Mouse (Mus musculus): ENCODE results near the gene Snrnp35. TPM values are rescaled to one million over a fixed set of nuclear protein-coding genes. Genes with fewer than 3 reads are reported as not detected.
"Not testable (repeated sequence)": the region's sequence is repeated elsewhere in the genome, so short reads cannot be mapped to it uniquely, and the experiment has no call there.

Gene Snrnp35
- polyA plus RNA-seq, 1 experiment from 2014 or later = 26.3 TPM

DNA sequence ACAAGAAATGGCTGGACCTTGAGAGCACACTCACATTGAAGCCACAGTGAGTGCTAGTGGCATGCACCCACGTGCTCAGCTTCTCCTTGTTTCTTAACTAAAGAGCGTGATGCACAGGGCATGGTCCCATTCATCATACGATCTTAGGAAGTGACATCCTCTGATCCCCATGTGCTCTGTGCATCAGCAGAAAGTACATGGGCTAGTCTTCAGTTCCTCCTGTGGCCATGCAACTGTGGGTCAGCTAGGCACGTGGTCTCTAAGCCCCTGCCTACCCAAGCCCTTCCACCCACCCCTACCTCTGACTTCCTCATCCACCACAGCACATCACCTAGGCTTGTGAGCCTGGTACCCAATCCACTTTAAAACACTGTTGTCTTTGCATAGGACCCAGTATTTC lies 9.7 kb downstream of the Snrnp35 start:
- H3K9me3 ChIP-seq = no peaks in the 10 kb centered on the region
- no peak overlapping the region for H3K9ac ChIP-seq (replicated peaks)
- WGBS = 88% methylated on average over 4 of the region's 4 CpGs
- H3K4me3 ChIP-seq (replicated peaks) = no peak overlapping the region
- ATAC-seq = no peak
- peaks cover 9% of the 10 kb centered on the region; the same call in 1 of the 2 replicates for H3K4me1 ChIP-seq (replicated peaks)
- H3K36me3 ChIP-seq = peaks cover 54% of the 10 kb centered on the region
- no peaks in the 10 kb centered on the region for H3K27me3 ChIP-seq
- H3K4me2 ChIP-seq (replicated peaks) = no peak overlapping the region
- no peak overlapping the region for H3K27ac ChIP-seq

DNA sequence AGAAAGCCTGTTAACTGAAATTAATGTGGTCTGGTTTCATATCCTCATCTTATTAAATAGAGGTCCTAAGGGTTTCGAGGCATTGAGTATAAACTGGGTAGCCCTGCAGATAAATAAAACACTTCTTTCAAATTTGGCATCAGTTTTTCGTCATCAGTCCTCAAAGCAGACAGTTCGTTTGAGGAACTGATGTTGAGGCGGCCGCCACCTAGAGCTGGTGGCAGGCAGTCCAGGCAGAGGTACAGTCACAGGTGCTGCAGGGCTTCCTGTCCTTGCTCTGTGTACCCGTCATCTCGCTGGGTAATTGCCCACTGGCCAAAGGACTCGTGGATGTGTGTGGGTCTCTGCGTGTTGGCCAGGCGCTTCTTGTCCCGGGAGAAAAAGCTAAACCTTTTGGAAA lies 10.5 kb downstream of the Snrnp35 start:
- Histone ChIP-seq H3K36me3 (peaks cover 55% of the 10 kb centered on the region), H3K4me3 (replicated peaks) (no peak overlapping the region), H3K27me3 (no peaks in the 10 kb centered on the region), H3K4me2 (replicated peaks) (no peak overlapping the region), H3K9me3 (no peaks in the 10 kb centered on the region), H3K27ac (no peak overlapping the region), H3K9ac (replicated peaks) (no peak overlapping the region), H3K4me1 (replicated peaks) (peaks cover 9% of the 10 kb centered on the region; the same call in 1 of the 2 replicates)
- no peak for ATAC-seq
- WGBS = 92% methylated on average over 11 of the region's 11 CpGs

DNA sequence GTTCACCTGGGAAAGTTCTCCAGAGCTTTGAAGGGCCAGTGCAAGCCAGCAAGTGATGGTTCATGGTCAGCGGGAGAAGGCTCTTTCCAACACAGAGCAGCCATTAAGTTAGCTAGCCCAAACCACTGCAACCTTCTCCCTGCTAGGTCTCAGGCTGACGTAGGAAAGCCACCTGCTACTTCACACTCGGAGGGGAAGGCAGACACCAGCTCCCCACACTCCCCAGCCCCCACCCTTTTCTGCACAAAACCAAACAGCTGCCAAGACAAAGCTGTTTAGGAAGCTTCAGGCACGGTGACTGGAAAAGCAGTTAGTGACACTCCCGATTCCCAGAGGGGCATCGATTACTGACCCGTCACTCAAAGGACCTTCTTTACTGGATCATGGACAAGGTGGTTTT lies 12.6 kb downstream of the Snrnp35 start:
- peaks cover 49% of the 10 kb centered on the region for H3K36me3 ChIP-seq
- no peak for ATAC-seq
- no peak overlapping the region for H3K4me2 ChIP-seq (replicated peaks)
- WGBS = 55% methylated on average over 7 of the region's 7 CpGs
- H3K27ac ChIP-seq = no peak overlapping the region
- peaks cover 13% of the 10 kb centered on the region for H3K4me1 ChIP-seq (replicated peaks)
- H3K27me3 ChIP-seq = no peaks in the 10 kb centered on the region
- H3K9ac ChIP-seq (replicated peaks) = 0 out of 2 replicates have a peak overlapping the region, but pooled peaks have one; percentile 28
- no peaks in the 10 kb centered on the region for H3K9me3 ChIP-seq
- H3K4me3 ChIP-seq (replicated peaks) = no peak overlapping the region

DNA sequence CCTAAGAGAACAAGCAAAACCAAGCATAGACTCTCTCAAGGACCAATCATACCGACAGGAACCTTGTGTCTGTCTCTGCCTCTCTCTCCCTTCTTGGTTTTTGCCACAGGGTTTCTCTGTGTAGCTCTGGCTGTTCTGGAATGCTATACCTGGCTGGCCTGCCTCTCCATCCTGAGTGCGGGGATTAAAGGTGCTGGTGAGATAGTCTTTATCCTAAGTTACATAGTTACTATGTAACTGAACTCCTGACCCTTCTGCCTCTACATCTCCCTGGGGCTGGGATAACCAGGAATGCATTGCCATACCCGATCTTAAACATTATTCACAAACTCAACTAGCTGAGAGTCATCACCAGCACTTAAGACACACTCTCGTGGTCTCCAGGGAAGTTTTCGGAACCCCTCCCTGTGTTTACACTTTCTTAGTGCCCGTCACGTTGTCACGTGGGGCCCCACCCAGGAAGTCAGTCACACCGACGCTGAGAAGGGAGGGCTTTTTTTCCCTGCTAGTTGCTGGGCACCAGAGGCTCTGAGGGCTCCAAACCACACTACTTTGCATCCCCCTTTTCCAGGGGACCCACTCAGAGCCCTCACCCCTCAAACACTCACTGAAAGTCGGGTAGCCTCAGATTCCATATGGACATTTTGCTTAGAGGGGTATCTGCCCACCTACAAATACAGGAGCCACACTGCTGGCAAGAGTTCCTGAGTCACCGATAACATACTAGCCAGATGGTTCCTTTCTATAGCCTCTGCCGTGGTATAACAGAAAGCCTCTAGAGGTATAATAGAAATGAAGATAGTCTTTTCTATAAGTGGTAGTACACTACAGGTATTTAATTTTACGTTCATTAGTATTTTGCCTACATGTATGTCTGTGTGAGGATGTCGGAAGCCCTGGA lies 13.9 kb downstream of the Snrnp35 start:
- Histone ChIP-seq H3K27me3 (no peaks in the 10 kb centered on the region), H3K36me3 (peaks cover 49% of the 10 kb centered on the region), H3K9me3 (no peaks in the 10 kb centered on the region), H3K4me1 (replicated peaks) (peaks cover 13% of the 10 kb centered on the region), H3K27ac (no peak overlapping the region), H3K9ac (replicated peaks) (no peak overlapping the region), H3K4me2 (replicated peaks) (no peak overlapping the region), H3K4me3 (replicated peaks) (no peak overlapping the region)
- WGBS = 86% methylated on average over 15 of the region's 15 CpGs
- ATAC-seq = no peak

DNA sequence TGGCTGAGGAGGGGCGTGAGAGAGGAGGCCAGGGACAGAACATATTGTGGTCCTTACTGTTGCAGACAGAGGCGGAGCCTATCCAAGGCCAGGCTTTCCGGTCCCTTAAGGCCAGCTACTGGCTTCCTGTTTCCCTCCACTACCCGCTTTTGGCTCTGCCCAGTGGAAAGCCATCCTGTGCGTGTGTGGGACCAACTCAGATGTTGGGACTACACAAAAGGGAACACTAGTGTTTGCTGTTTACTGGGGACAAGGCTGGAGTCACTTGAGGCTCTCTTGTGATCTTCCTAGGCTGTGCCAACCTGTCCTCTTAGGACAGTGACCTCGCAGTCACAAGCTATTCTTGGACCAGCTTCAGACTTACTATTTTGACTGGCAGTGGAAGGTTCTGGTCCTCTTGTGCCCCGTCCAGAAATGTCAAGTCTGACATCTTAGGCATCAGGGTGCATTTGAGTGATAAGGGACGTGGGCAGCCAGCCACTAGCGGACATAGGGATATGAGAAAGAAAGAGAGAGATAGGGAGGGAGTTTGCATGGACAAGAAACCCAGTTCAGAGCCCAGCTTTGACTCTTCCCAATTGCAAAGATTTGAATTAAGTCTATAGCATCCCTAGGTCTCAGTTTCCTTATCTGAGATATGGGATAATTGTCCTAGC lies 15.4 kb downstream of the Snrnp35 start:
- H3K9me3 ChIP-seq = no peaks in the 10 kb centered on the region
- H3K27me3 ChIP-seq = no peaks in the 10 kb centered on the region
- no peak overlapping the region for H3K4me2 ChIP-seq (replicated peaks)
- WGBS = 79% methylated on average over 9 of the region's 9 CpGs
- peaks cover 13% of the 10 kb centered on the region for H3K4me1 ChIP-seq (replicated peaks)
- no peak overlapping the region for H3K27ac ChIP-seq
- no peak overlapping the region for H3K4me3 ChIP-seq (replicated peaks)
- ATAC-seq = no peak
- H3K36me3 ChIP-seq = peaks cover 44% of the 10 kb centered on the region
- H3K9ac ChIP-seq (replicated peaks) = no peak overlapping the region

DNA sequence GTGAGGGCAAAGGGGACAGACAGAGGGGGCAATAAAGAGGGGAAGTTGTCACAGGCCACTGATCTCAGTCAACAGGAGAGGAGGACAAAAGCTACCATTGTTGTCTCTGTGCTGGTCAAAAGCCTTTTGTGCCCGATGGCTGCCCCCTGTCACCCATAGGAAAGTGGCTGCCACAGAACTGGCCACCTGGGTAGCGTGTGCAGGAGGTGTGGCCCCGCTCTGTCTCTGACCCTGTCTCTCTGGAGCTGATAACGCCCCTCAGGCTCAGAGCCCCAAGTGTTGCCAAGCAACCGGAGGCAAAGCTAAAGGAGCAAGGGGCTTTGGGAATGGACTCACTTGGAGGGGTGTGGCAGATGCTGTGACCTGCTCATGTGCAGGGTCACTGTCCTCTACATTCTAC lies 16.1 kb downstream of the Snrnp35 start:
- ATAC-seq = no peak
- H3K27me3 ChIP-seq = no peaks in the 10 kb centered on the region
- no peak overlapping the region for H3K27ac ChIP-seq
- H3K9me3 ChIP-seq = no peaks in the 10 kb centered on the region
- H3K4me3 ChIP-seq (replicated peaks) = no peak overlapping the region
- H3K9ac ChIP-seq (replicated peaks) = no peak overlapping the region
- WGBS = 19% methylated on average over 5 of the region's 5 CpGs
- H3K36me3 ChIP-seq = peaks cover 40% of the 10 kb centered on the region
- H3K4me2 ChIP-seq (replicated peaks) = no peak overlapping the region
- peaks cover 13% of the 10 kb centered on the region for H3K4me1 ChIP-seq (replicated peaks)

DNA sequence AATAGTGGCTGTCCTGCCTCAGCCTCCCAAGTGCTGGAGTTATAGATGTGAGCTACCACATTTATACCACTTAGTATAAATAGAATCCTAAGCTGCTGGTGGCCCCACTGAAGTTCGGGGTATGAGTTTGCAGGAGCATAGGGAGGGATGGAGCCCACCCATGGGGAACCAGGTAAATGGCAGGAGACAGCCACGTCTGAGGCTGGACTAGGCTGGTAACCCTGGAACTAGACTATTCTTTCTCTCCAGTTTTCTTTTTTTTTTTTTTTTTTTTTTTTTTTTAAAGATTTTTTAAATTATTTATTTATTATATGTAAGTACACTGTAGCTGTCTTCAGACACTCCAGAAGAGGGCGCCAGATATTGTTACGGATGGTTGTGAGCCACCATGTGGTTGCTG lies 17.1 kb downstream of the Snrnp35 start:
- not testable (repeated sequence) for H3K27me3 ChIP-seq; ATAC-seq; H3K4me2 ChIP-seq (replicated peaks); H3K9me3 ChIP-seq; H3K4me3 ChIP-seq (replicated peaks); H3K27ac ChIP-seq; H3K9ac ChIP-seq (replicated peaks)
- H3K36me3 ChIP-seq = peaks cover 35% of the 10 kb centered on the region
- WGBS = 82% methylated on average over 3 of the region's 4 CpGs
- peaks cover 13% of the 10 kb centered on the region for H3K4me1 ChIP-seq (replicated peaks)

DNA sequence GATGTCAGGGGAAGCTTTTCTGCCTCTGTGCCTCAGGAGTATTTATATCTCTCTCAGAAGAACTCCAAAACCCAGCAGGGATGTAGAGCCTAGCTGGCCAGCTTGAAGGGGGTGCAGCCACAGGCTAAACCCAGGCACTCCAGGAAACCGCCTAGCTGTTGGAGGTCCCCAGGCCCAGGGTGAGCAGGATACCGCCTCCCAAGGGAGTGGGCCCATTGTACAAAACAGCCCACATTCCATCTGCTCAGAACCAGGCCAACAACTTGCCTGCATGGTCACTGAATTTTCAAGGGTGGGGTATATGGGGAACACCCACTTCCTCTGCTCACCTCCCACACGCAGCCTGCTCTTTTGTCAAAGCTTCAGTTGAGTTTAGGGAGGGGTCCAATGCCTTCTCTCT lies 17.6 kb downstream of the Snrnp35 start:
- H3K27me3 ChIP-seq = no peaks in the 10 kb centered on the region
- H3K4me1 ChIP-seq (replicated peaks) = peaks cover 10% of the 10 kb centered on the region
- H3K9me3 ChIP-seq = no peaks in the 10 kb centered on the region
- no peak overlapping the region for H3K9ac ChIP-seq (replicated peaks)
- no peak overlapping the region for H3K27ac ChIP-seq
- WGBS = 92% methylated on average over 3 of the region's 3 CpGs
- no peak overlapping the region for H3K4me2 ChIP-seq (replicated peaks)
- H3K4me3 ChIP-seq (replicated peaks) = no peak overlapping the region
- H3K36me3 ChIP-seq = peaks cover 35% of the 10 kb centered on the region
- ATAC-seq = no peak

DNA sequence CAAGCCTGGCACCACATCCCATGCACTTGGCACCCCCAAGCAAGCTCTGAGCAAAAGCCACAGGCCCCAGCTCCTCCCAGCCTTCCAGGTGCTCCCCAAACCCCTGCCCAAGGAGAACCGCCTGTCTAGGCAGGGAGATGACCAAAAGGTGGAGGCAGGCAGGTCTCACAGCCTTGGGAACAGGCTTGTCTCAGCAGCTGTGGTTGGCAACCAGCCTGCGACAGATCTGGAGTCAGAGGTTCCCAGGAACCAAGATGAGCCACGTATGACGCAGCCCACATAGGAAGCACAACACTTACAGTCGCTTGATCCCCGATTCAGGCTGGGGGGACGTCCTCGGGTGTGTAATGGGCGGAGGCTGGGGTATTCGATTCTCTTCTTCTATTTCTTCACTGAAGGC lies 18.6 kb downstream of the Snrnp35 start:
- 96% methylated on average over 10 of the region's 10 CpGs for WGBS
- H3K9me3 ChIP-seq = no peaks in the 10 kb centered on the region
- no peak overlapping the region for H3K4me3 ChIP-seq (replicated peaks)
- H3K4me1 ChIP-seq (replicated peaks) = peaks cover 4% of the 10 kb centered on the region; the same call in 1 of the 2 replicates
- no peak overlapping the region for H3K27ac ChIP-seq
- H3K27me3 ChIP-seq = no peaks in the 10 kb centered on the region
- H3K36me3 ChIP-seq = peaks cover 35% of the 10 kb centered on the region
- H3K9ac ChIP-seq (replicated peaks) = no peak overlapping the region
- no peak overlapping the region for H3K4me2 ChIP-seq (replicated peaks)
- no peak for ATAC-seq

DNA sequence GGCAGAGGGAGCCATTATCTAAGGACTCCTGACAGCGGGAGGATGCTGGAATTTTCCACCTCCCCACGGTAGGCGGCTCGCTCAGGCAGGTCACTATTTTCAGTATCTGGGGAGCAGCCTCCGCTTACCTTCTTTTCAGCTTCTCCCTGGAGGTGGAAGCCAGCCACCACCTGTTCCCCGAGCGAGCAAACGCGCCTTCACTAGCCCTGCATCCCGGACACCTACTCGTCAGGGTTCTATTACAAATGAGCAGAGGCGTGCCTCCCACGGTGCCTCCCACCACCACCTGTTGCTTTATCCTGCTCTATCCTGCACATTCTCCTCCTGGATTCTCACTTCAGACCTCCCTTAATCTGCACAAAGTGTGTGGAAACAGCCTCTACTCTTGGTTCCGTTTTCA lies 20.8 kb downstream of the Snrnp35 start:
- no peak overlapping the region for H3K4me2 ChIP-seq (replicated peaks)
- no peak overlapping the region for H3K27ac ChIP-seq
- H3K9ac ChIP-seq (replicated peaks) = no peak overlapping the region
- ATAC-seq = no peak
- H3K4me1 ChIP-seq (replicated peaks) = peaks cover 4% of the 10 kb centered on the region; the same call in 1 of the 2 replicates
- H3K36me3 ChIP-seq = peaks cover 30% of the 10 kb centered on the region
- no peaks in the 10 kb centered on the region for H3K9me3 ChIP-seq
- H3K4me3 ChIP-seq (replicated peaks) = no peak overlapping the region
- WGBS = 61% methylated on average over 14 of the region's 14 CpGs
- H3K27me3 ChIP-seq = no peaks in the 10 kb centered on the region

DNA sequence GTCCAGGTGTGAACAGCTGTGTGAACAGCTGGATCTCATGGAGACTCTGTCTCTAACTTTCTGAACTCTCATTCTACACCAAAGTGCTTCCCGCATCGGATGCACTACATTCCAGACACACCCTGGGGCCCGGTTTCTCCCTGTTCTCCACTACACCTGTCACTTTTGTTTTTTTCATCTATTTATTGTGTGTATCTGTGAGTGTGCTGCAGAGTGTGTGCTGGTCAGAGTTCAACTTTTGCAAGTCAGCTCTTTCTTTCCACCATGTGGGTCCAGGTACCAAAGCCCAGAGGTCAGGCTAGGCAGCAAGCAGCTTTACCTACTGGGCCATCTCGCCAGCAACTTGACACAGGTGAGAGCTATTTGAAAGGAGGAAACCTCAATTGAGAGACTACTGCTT lies 22.3 kb downstream of the Snrnp35 start:
- no peaks in the 10 kb centered on the region for H3K27me3 ChIP-seq
- 95% methylated on average over 4 of the region's 4 CpGs for WGBS
- no peak for ATAC-seq
- H3K9ac ChIP-seq (replicated peaks) = no peak overlapping the region
- no peak overlapping the region for H3K4me3 ChIP-seq (replicated peaks)
- no peak overlapping the region for H3K27ac ChIP-seq
- no peak overlapping the region for H3K4me2 ChIP-seq (replicated peaks)
- no peaks in the 10 kb centered on the region for H3K4me1 ChIP-seq (replicated peaks)
- H3K9me3 ChIP-seq = no peaks in the 10 kb centered on the region
- peaks cover 31% of the 10 kb centered on the region for H3K36me3 ChIP-seq

DNA sequence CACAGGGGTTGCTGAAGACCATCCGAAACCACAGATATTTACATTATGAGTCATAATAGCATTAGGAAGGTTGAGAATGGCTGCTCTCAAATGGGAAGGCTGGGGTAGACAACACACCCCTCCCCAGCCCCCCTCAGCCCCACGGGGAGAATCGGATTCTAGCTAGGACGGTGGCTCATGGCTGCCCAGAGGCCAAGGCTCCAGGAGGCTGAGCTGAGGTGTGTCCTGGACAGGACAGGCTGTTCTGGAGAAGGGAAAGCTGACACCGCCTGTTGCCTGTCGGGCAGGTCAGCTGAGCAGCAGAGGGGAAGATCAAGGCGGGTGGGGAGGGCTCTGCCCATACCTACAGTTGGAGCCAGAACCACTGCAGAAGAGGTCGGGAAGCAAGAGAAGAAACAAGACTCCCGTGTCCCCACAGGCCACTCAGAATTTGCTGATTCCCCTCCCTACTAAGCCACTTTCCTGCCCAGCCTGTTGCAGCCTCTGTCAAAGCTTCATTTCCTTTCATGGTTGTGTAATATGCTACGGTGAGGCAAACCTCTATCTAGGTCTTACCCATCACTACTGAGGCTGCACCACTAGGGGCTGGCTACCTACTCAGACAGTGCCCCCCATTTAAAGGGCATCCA lies 23.9 kb downstream of the Snrnp35 start:
- Histone ChIP-seq H3K9me3 (no peaks in the 10 kb centered on the region), H3K4me3 (replicated peaks) (no peak overlapping the region), H3K27me3 (no peaks in the 10 kb centered on the region), H3K9ac (replicated peaks) (no peak overlapping the region), H3K4me2 (replicated peaks) (no peak overlapping the region), H3K27ac (no peak overlapping the region), H3K36me3 (peaks cover 25% of the 10 kb centered on the region), H3K4me1 (replicated peaks) (no peaks in the 10 kb centered on the region)
- ATAC-seq = no peak
- 84% methylated on average over 10 of the region's 10 CpGs for WGBS

Data from midbrain, embryonic 13.5 days (tissue).